Mouse (Mus musculus) bone marrow, adult 2 months (tissue): ENCODE measurements around the gene Morf4l1.

ENCODE experiments used
- CTCF ChIP-seq: fragments of 200-500 bp; IDR thresholded peaks from 2 replicates; pipeline ENCODE4 v1.5.1; 2011; ENCODE audit warnings: low read length, control low read depth; ENCODE audit not compliant: control insufficient read depth, insufficient read depth
- POLR2A ChIP-seq: fragments of 200-500 bp; IDR thresholded peaks from 2 replicates; pipeline ENCODE4 v1.6.1; 2011; ENCODE audit warnings: low read depth, mild to moderate bottlenecking, control low read depth, low read length, borderline replicate concordance; ENCODE audit not compliant: control insufficient read depth

DNA sequence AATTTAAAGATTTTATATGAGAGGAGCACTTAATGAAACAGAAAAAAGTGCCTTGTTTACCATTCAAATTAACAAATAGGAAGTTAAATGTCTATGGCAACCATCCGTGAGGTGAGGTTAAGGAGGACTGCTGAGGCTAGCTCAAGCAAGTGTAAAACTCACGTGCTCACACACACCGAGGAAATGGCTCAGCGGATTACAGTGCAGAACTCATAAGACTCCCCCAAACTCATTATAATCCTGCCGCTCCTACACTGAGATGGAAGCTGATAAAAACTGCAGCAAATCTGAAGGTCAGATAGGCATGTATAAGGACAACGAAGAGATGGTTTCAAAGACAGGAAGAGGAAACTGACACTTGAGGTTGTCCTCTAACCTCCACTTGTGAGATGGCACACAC lies 5.2 kb downstream of the Morf4l1 start:
- no peak for TF ChIP-seq CTCF
- TF ChIP-seq POLR2A, result no peak
